Mouse (Mus musculus) embryonic facial prominence, embryonic 13.5 days (tissue): ENCODE results near the gene Pigb. TPM values are rescaled to one million over a fixed set of nuclear protein-coding genes. Genes with fewer than 3 reads are reported as not detected.

ENCODE experiments used
- ATAC-seq: fragments of 200-750 bp; cut with Nextera tagmentation; 2 replicates; pipeline ENCODE4 v1.8.0; 2017; ENCODE audit warnings: low read depth; ENCODE audit not compliant: insufficient number of reproducible peaks, insufficient read depth, low FRiP score, low TSS enrichment
- H3K27ac ChIP-seq: fragments of 300-500 bp; sonication (generic); 2 replicates; pipeline ENCODE4 v1.5.1; 2015; ENCODE audit warnings: moderate library complexity, mild to moderate bottlenecking, inconsistent platforms
- H3K27me3 ChIP-seq: fragments of 300-500 bp; sonication (generic); 2 replicates; pipeline ENCODE4 v1.6.1; 2015; ENCODE audit warnings: mild to moderate bottlenecking, inconsistent platforms
- H3K36me3 ChIP-seq: fragments of 300-500 bp; sonication (generic); 2 replicates; pipeline ENCODE4 v1.6.1; 2015; ENCODE audit warnings: mild to moderate bottlenecking, inconsistent platforms
- H3K4me1 ChIP-seq: fragments of 300-500 bp; sonication (generic); 2 replicates; pipeline ENCODE4 v1.6.1; 2015; ENCODE audit warnings: inconsistent platforms
- H3K4me2 ChIP-seq: fragments of 300-500 bp; sonication (generic); 2 replicates; pipeline ENCODE4 v1.6.1; 2015; ENCODE audit warnings: moderate library complexity, mild to moderate bottlenecking, inconsistent platforms
- H3K4me3 ChIP-seq: fragments of 300-500 bp; sonication (generic); 2 replicates; pipeline ENCODE4 v1.5.1; 2015; ENCODE audit warnings: mild to moderate bottlenecking, inconsistent platforms
- H3K9ac ChIP-seq: fragments of 300-500 bp; sonication (generic); 2 replicates; pipeline ENCODE4 v1.6.1; 2015; ENCODE audit warnings: mild to moderate bottlenecking, inconsistent platforms
- H3K9me3 ChIP-seq: fragments of 300-500 bp; sonication (generic); 2 replicates; pipeline ENCODE4 v1.6.1; 2016; ENCODE audit warnings: inconsistent platforms
- WGBS: fragments of 180-500 bp; shearing (Covaris S2); methylation state at CpG from one replicate; pipeline ENCODE4 v1.1.7; 2015; ENCODE audit warnings: mixed read lengths; 5-methylcytosine and 5-hydroxymethylcytosine counted together
- polyA plus RNA-seq: library from polyadenylated mRNA; unstranded; fragments of >200 nt; fragmentation: Nextera tagmentation; extraction: Ambion mirVana; gene quantifications from 2 replicates; pipeline ENCODE4 v1.2.1, GENCODE M21; 2015

The Pigb gene
- polyA plus RNA-seq, 1 experiment from 2014 or later = 14.1 TPM

- Histone ChIP-seq H3K4me3 (no peak overlapping the region), H3K27me3 (0 out of 2 replicates have a peak, but pooled peaks cover 4% of the 10 kb centered on the region), H3K4me1 (peaks cover 14% of the 10 kb centered on the region), H3K36me3 (no peaks in the 10 kb centered on the region), H3K9me3 (no peaks in the 10 kb centered on the region), H3K9ac (no peak overlapping the region), H3K4me2 (no peak overlapping the region), H3K27ac (no peak overlapping the region)
- 62% methylated on average over 3 of the region's 3 CpGs for WGBS
- no peak for ATAC-seq
These were observed 52.5 kb downstream of the Pigb start for GRCm38 (mm10) chr9:72987703-72988102.

GRCm38 (mm10) chr9:72985250-72986220 lies 54.6 kb downstream of the Pigb start, which contains the start of the genes Ccpg1os and Ccpg1:
Ccpg1os (minus strand) TSS chr9:72985382.
Ccpg1 (plus strand) TSS chr9:72985429.
- peaks cover 14% of the 10 kb centered on the region for H3K4me1 ChIP-seq
- ATAC-seq = peak; percentile 99
- H3K36me3 ChIP-seq = no peaks in the 10 kb centered on the region
- peak within 1 kb of the TSS; percentile 89 for H3K4me3 ChIP-seq
- WGBS = under 1% methylated on average over 88 of the region's 88 CpGs
- H3K27ac ChIP-seq = peak within 1 kb of the TSS; percentile 71
- peak within 1 kb of the TSS; percentile 82 for H3K9ac ChIP-seq
- H3K9me3 ChIP-seq = no peaks in the 10 kb centered on the region
- 0 out of 2 replicates have a peak, but pooled peaks cover 4% of the 10 kb centered on the region for H3K27me3 ChIP-seq
- peak within 1 kb of the TSS; percentile 89 for H3K4me2 ChIP-seq

- Histone ChIP-seq H3K4me3 (no peak overlapping the region), H3K27me3 (0 out of 2 replicates have a peak, but pooled peaks cover 4% of the 10 kb centered on the region), H3K4me2 (no peak overlapping the region), H3K4me1 (peaks cover 14% of the 10 kb centered on the region), H3K36me3 (no peaks in the 10 kb centered on the region), H3K9me3 (no peaks in the 10 kb centered on the region), H3K9ac (no peak overlapping the region), H3K27ac (no peak overlapping the region)
- WGBS = 63% methylated on average over 2 of the region's 2 CpGs
- no peak for ATAC-seq
These were observed 57.1 kb downstream of the Pigb start for GRCm38 (mm10) chr9:72983066-72983465.

GRCm38 (mm10) chr9:72975242-72975641 lies 64.9 kb downstream of the Pigb start:
- no peaks in the 10 kb centered on the region for H3K4me1 ChIP-seq
- H3K9ac ChIP-seq = no peak overlapping the region
- H3K9me3 ChIP-seq = no peaks in the 10 kb centered on the region
- H3K36me3 ChIP-seq = no peaks in the 10 kb centered on the region
- no peak overlapping the region for H3K27ac ChIP-seq
- WGBS = 92% methylated on average over 1 of the region's 1 CpGs
- H3K27me3 ChIP-seq = no peaks in the 10 kb centered on the region
- ATAC-seq = no peak
- H3K4me3 ChIP-seq = no peak overlapping the region
- H3K4me2 ChIP-seq = no peak overlapping the region

GRCm38 (mm10) chr9:72974734-72975133 lies 65.4 kb downstream of the Pigb start:
- no peak for ATAC-seq
- no peaks in the 10 kb centered on the region for H3K36me3 ChIP-seq
- WGBS = 82% methylated on average over 5 of the region's 5 CpGs

GRCm38 (mm10) chr9:72972984-72973383 lies 67.2 kb downstream of the Pigb start:
- ATAC-seq = no peak
- H3K27me3 ChIP-seq = no peaks in the 10 kb centered on the region
- H3K4me3 ChIP-seq = no peak overlapping the region
- H3K9me3 ChIP-seq = no peaks in the 10 kb centered on the region
- H3K4me1 ChIP-seq = no peaks in the 10 kb centered on the region
- H3K4me2 ChIP-seq = no peak overlapping the region
- H3K9ac ChIP-seq = no peak overlapping the region
- H3K27ac ChIP-seq = no peak overlapping the region
- no peaks in the 10 kb centered on the region for H3K36me3 ChIP-seq

More at GRCm38 (mm10) chr9:72974734-72975133, 65.4 kb downstream of the Pigb start:
- no peak overlapping the region for H3K4me3 ChIP-seq
- no peaks in the 10 kb centered on the region for H3K9me3 ChIP-seq
- H3K27ac ChIP-seq = no peak overlapping the region
- H3K4me2 ChIP-seq = no peak overlapping the region
- H3K9ac ChIP-seq = no peak overlapping the region
- H3K27me3 ChIP-seq = no peaks in the 10 kb centered on the region
- H3K4me1 ChIP-seq = no peaks in the 10 kb centered on the region

GRCm38 (mm10) chr9:72972435-72972834 lies 67.7 kb downstream of the Pigb start:
- WGBS = 87% methylated on average over 5 of the region's 5 CpGs
- no peak overlapping the region for H3K4me3 ChIP-seq
- no peak overlapping the region for H3K27ac ChIP-seq
- no peak overlapping the region for H3K4me2 ChIP-seq
- no peak for ATAC-seq
- no peaks in the 10 kb centered on the region for H3K36me3 ChIP-seq
- no peaks in the 10 kb centered on the region for H3K4me1 ChIP-seq
- no peaks in the 10 kb centered on the region for H3K9me3 ChIP-seq
- H3K9ac ChIP-seq = no peak overlapping the region
- no peaks in the 10 kb centered on the region for H3K27me3 ChIP-seq

- H3K9ac ChIP-seq = no peak overlapping the region
- H3K27me3 ChIP-seq = no peaks in the 10 kb centered on the region
- WGBS = 62% methylated on average over 7 of the region's 7 CpGs
- no peak for ATAC-seq
- no peak overlapping the region for H3K27ac ChIP-seq
- no peaks in the 10 kb centered on the region for H3K9me3 ChIP-seq
- H3K36me3 ChIP-seq = no peaks in the 10 kb centered on the region
- H3K4me3 ChIP-seq = no peak overlapping the region
- H3K4me2 ChIP-seq = no peak overlapping the region
- no peaks in the 10 kb centered on the region for H3K4me1 ChIP-seq
These were observed 70.3 kb downstream of the Pigb start for GRCm38 (mm10) chr9:72969874-72970273.

- Histone ChIP-seq H3K27me3 (no peaks in the 10 kb centered on the region), H3K9me3 (no peaks in the 10 kb centered on the region), H3K4me3 (no peak overlapping the region), H3K27ac (no peak overlapping the region), H3K4me1 (no peaks in the 10 kb centered on the region), H3K4me2 (no peak overlapping the region), H3K9ac (no peak overlapping the region), H3K36me3 (no peaks in the 10 kb centered on the region)
- ATAC-seq = no peak
- 32% methylated on average over 11 of the region's 11 CpGs for WGBS
These were observed 71.7 kb downstream of the Pigb start for GRCm38 (mm10) chr9:72968349-72969061.

- Histone ChIP-seq H3K4me1 (peaks cover 8% of the 10 kb centered on the region; the same call in 1 of the 2 replicates), H3K4me3 (no peak overlapping the region), H3K9me3 (no peaks in the 10 kb centered on the region), H3K9ac (no peak overlapping the region), H3K27me3 (no peaks in the 10 kb centered on the region), H3K36me3 (no peaks in the 10 kb centered on the region), H3K27ac (0 out of 2 replicates have a peak overlapping the region, but pooled peaks have one; percentile 9), H3K4me2 (no peak overlapping the region)
- WGBS = 71% methylated on average over 15 of the region's 15 CpGs
- no peak for ATAC-seq
These were observed 78.2 kb downstream of the Pigb start for GRCm38 (mm10) chr9:72961959-72962358.

- Histone ChIP-seq H3K27me3 (no peaks in the 10 kb centered on the region), H3K4me2 (no peak overlapping the region), H3K27ac (no peak overlapping the region), H3K4me1 (peaks cover 8% of the 10 kb centered on the region; the same call in 1 of the 2 replicates), H3K9me3 (no peaks in the 10 kb centered on the region), H3K4me3 (no peak overlapping the region), H3K36me3 (no peaks in the 10 kb centered on the region), H3K9ac (no peak overlapping the region)
- 77% methylated on average over 8 of the region's 8 CpGs for WGBS
- ATAC-seq = no peak
These were observed 78.8 kb downstream of the Pigb start for GRCm38 (mm10) chr9:72961346-72961745.
